Mouse (Mus musculus) kidney, embryonic 16.5 days (tissue): ENCODE results near the gene Il12rb1. TPM values are rescaled to one million over a fixed set of nuclear protein-coding genes. Genes with fewer than 3 reads are reported as not detected.
A peak's percentile ranks its signal among the peaks of the same experiment; 100 is the strongest.

Source experiments
- ATAC-seq: fragments of 200-750 bp; cut with Nextera tagmentation; 2 replicates; pipeline ENCODE4 v1.8.0; 2017; ENCODE audit warnings: moderate TSS enrichment; ENCODE audit not compliant: low FRiP score, low TSS enrichment
- H3K27ac ChIP-seq: fragments of 300-500 bp; sonication (generic); 2 replicates; pipeline ENCODE4 v1.5.1; 2014; ENCODE audit warnings: low read length
- H3K27me3 ChIP-seq: fragments of 300-500 bp; sonication (generic); 2 replicates; pipeline ENCODE4 v1.6.1; 2014; ENCODE audit warnings: low read length, control low read depth, mixed read lengths; ENCODE audit not compliant: insufficient read depth
- H3K36me3 ChIP-seq: fragments of 300-500 bp; sonication (generic); 2 replicates; pipeline ENCODE4 v1.6.1; 2014; ENCODE audit warnings: low read length, control low read depth, mixed read lengths; ENCODE audit not compliant: insufficient read depth
- H3K4me1 ChIP-seq: fragments of 300-500 bp; sonication (generic); 2 replicates; pipeline ENCODE4 v1.6.1; 2014; ENCODE audit warnings: low read length, control low read depth, mixed read lengths; ENCODE audit not compliant: insufficient read depth
- H3K4me2 ChIP-seq: fragments of 300-500 bp; sonication (generic); replicated peaks from 2 replicates; pipeline ENCODE4 v1.6.1; 2014; ENCODE audit warnings: low read depth, low read length
- H3K4me3 ChIP-seq: fragments of 300-500 bp; sonication (generic); 2 replicates; pipeline ENCODE4 v1.5.1; 2014; ENCODE audit warnings: mild to moderate bottlenecking, low read length
- H3K9ac ChIP-seq: fragments of 300-500 bp; sonication (generic); replicated peaks from 2 replicates; pipeline ENCODE4 v1.6.1; 2014; ENCODE audit warnings: low read length
- H3K9me3 ChIP-seq: fragments of 300-500 bp; sonication (generic); 2 replicates; pipeline ENCODE4 v1.6.1; 2016; ENCODE audit warnings: low read length, control low read depth
- WGBS: fragments of 180-500 bp; shearing (Covaris S2); extraction: QIAGEN DNeasy Blood & Tissue Kit; methylation state at CpG from one replicate; pipeline ENCODE4 v1.1.7; 2014; 5-methylcytosine and 5-hydroxymethylcytosine counted together
- polyA plus RNA-seq: library from polyadenylated mRNA; unstranded; fragments of >200 nt; fragmentation: Nextera tagmentation; extraction: Ambion mirVana; gene quantifications from 2 replicates; pipeline ENCODE4 v1.2.1, GENCODE M21; 2015

The Il12rb1 gene
- polyA plus RNA-seq, 1 experiment from 2014 or later = 0.05 TPM

GRCm38 (mm10) chr8:70772075-70772474, 36.2 kb upstream of the Il12rb1 start:
- 92% methylated on average over 13 of the region's 13 CpGs for WGBS
- no peak overlapping the region for H3K27ac ChIP-seq
- H3K36me3 ChIP-seq = peaks cover 51% of the 10 kb centered on the region
- no peak for ATAC-seq
- no peaks in the 10 kb centered on the region for H3K27me3 ChIP-seq
- no peak overlapping the region for H3K4me3 ChIP-seq
- peak overlapping the region; percentile 19; the same call in 1 of the 2 replicates for H3K9ac ChIP-seq
- H3K4me1 ChIP-seq = peaks cover 33% of the 10 kb centered on the region
- H3K9me3 ChIP-seq = no peaks in the 10 kb centered on the region
- H3K4me2 ChIP-seq = no peak overlapping the region

GRCm38 (mm10) chr8:70772890-70773289, 35.4 kb upstream of the Il12rb1 start:
- Histone ChIP-seq H3K27me3 (no peaks in the 10 kb centered on the region), H3K4me3 (no peak overlapping the region), H3K4me1 (peaks cover 34% of the 10 kb centered on the region), H3K4me2 (no peak overlapping the region), H3K27ac (no peak overlapping the region), H3K9me3 (no peaks in the 10 kb centered on the region), H3K9ac (0 out of 2 replicates have a peak overlapping the region, but pooled peaks have one; percentile 19), H3K36me3 (peaks cover 51% of the 10 kb centered on the region)
- ATAC-seq = no peak
- WGBS = 76% methylated on average over 9 of the region's 9 CpGs

GRCm38 (mm10) chr8:70773410-70773809, 34.8 kb upstream of the Il12rb1 start:
- Histone ChIP-seq H3K4me3 (no peak overlapping the region), H3K27me3 (no peaks in the 10 kb centered on the region), H3K4me2 (no peak overlapping the region), H3K36me3 (peaks cover 46% of the 10 kb centered on the region), H3K4me1 (peaks cover 39% of the 10 kb centered on the region), H3K27ac (no peak overlapping the region), H3K9ac (peak overlapping the region; percentile 42; the same call in 1 of the 2 replicates), H3K9me3 (no peaks in the 10 kb centered on the region)
- 82% methylated on average over 5 of the region's 5 CpGs for WGBS
- ATAC-seq = no peak

DNA sequence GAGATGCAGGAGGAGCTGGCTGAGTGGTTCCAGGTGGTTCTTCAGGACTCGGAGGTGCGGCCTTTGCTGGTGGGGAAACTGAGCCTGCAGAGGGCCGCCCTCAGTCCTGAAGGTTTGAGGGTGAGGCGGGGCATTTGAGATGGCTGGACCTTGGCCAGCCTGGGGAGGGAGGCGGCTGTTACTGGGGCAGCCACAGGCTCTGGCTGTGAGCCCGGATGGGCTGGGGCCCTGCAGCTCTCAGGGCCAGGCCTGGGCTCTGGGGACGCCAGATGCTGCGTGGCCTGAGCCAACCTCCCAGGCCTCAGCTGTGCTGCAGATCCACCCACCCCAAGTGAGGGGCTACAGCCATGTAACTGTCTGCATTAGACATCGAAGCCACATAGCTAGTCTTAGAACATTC, 34.4 kb upstream of the Il12rb1 start:
- no peak overlapping the region for H3K4me2 ChIP-seq
- 63% methylated on average over 9 of the region's 9 CpGs for WGBS
- no peaks in the 10 kb centered on the region for H3K27me3 ChIP-seq
- peaks cover 41% of the 10 kb centered on the region for H3K36me3 ChIP-seq
- peak overlapping the region; percentile 42 for H3K9ac ChIP-seq
- H3K4me3 ChIP-seq = no peak overlapping the region
- no peaks in the 10 kb centered on the region for H3K9me3 ChIP-seq
- no peak for ATAC-seq
- peaks cover 39% of the 10 kb centered on the region for H3K4me1 ChIP-seq
- 0 out of 2 replicates have a peak overlapping the region, but pooled peaks have one; percentile 6 for H3K27ac ChIP-seq

DNA sequence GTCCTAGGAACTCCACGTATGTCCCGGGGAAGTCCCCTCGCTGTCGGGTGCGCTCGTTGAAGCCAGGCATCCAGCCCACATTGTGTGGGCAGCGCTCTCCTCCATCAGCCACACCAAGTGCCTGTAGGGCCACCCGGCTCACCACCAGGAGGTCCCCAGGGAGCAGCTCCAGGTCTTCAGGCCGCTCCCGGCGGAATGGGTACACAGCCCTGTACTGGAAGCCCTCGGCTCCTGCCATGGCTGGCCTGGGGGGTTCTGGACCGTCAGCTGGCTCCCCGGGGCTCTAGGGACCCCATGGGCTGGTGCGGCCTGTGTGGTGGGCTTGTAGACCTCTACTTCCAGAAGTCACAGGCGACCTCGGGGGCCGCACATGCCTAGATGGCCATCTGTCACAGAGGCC, 33.5 kb upstream of the Il12rb1 start:
- Histone ChIP-seq H3K27me3 (no peaks in the 10 kb centered on the region), H3K4me1 (peaks cover 39% of the 10 kb centered on the region), H3K4me2 (no peak overlapping the region), H3K9me3 (no peaks in the 10 kb centered on the region), H3K27ac (no peak overlapping the region), H3K36me3 (peaks cover 45% of the 10 kb centered on the region), H3K4me3 (no peak overlapping the region), H3K9ac (no peak overlapping the region)
- WGBS = 93% methylated on average over 18 of the region's 18 CpGs
- ATAC-seq = no peak

GRCm38 (mm10) chr8:70775227-70775626, 33.0 kb upstream of the Il12rb1 start:
- no peak for ATAC-seq
- H3K4me3 ChIP-seq = peak overlapping the region; percentile 84
- H3K36me3 ChIP-seq = peaks cover 49% of the 10 kb centered on the region

DNA sequence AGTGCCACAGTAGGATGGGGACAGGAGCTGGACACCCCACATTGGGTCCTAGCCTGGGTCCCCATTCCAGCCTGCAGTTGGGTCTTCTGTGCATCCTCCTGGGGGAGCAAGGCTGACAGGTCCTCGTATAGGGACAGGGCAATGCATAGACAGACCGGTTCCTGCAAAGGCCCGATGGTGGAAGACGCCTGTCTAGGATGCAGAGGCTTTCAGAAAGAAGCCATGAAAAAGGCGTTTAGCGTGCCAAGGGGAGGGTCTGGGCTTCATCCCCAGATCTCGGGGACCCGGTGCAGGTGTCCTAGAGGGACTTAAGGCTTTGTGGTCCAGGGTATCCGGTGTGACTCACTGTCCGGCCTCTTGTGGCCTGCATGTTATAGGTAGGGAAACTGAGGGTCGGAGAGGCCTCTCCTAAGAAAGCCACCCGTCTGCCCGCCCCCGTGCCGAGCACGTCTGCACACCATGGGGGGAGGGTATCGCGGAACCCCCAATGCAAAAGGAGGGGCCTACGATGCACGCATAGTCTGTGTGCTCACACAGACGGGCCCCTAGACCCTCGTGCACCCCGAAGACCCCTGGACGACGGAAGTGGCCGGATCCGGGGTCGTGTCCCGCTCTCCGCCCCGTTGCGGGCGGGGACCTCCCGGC, 32.3 kb upstream of the Il12rb1 start:
- peaks cover 39% of the 10 kb centered on the region for H3K4me1 ChIP-seq
- peak overlapping the region; percentile 98 for H3K9ac ChIP-seq
- no peaks in the 10 kb centered on the region for H3K27me3 ChIP-seq
- no peaks in the 10 kb centered on the region for H3K9me3 ChIP-seq
- peak overlapping the region; percentile 83 for H3K4me2 ChIP-seq
- H3K4me3 ChIP-seq = peak overlapping the region; percentile 84
- 3% methylated on average over 34 of the region's 34 CpGs for WGBS
- ATAC-seq = peak; percentile 4; the same call in 1 of the 2 replicates
- H3K27ac ChIP-seq = peak overlapping the region; percentile 79
- H3K36me3 ChIP-seq = peaks cover 49% of the 10 kb centered on the region

More at GRCm38 (mm10) chr8:70775227-70775626, 33.0 kb upstream of the Il12rb1 start:
- H3K9me3 ChIP-seq = no peaks in the 10 kb centered on the region
- H3K27ac ChIP-seq = no peak overlapping the region
- peaks cover 39% of the 10 kb centered on the region for H3K4me1 ChIP-seq
- no peaks in the 10 kb centered on the region for H3K27me3 ChIP-seq
- peak overlapping the region; percentile 98 for H3K9ac ChIP-seq
- WGBS = 91% methylated on average over 5 of the region's 5 CpGs
- H3K4me2 ChIP-seq = peak overlapping the region; percentile 83

GRCm38 (mm10) chr8:70776496-70777444, 31.5 kb upstream of the Il12rb1 start, which contains the start of gene Pik3r2:
TSS of gene Pik3r2 (minus strand) at chr8:70776713.
- Histone ChIP-seq H3K9ac (peak within 1 kb of the TSS; percentile 98), H3K4me3 (peak within 1 kb of the TSS; percentile 84), H3K4me1 (peaks cover 39% of the 10 kb centered on the region), H3K4me2 (peak within 1 kb of the TSS; percentile 83), H3K27me3 (no peaks in the 10 kb centered on the region), H3K36me3 (peaks cover 49% of the 10 kb centered on the region), H3K27ac (peak within 1 kb of the TSS; percentile 99), H3K9me3 (no peaks in the 10 kb centered on the region)
- under 1% methylated on average over 92 of the region's 94 CpGs for WGBS
- ATAC-seq = peak; percentile 93

DNA sequence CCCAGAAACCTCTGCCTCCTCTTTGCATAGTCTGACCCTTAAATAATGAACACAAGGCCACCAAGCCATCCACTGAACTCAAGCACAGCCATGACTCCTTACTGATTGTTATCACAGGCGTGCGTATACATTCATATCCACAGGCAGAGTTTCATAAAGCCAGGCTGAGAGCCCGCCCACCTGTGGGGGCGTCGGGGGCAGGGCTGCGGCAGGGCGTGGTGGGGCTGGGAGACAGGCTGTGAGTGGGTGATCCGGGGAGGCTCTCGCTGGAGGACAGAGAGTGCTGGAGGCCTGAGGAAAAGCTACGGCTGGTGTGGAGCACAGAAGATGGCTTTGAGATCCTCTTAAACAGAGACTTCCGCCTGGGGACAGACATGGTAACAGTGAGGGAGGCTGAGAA, 28.2 kb upstream of the Il12rb1 start:
- peaks cover 52% of the 10 kb centered on the region for H3K36me3 ChIP-seq
- ATAC-seq = no peak
- WGBS = 75% methylated on average over 11 of the region's 11 CpGs
- peaks cover 18% of the 10 kb centered on the region for H3K4me1 ChIP-seq
- no peak overlapping the region for H3K27ac ChIP-seq
- H3K27me3 ChIP-seq = no peaks in the 10 kb centered on the region
- H3K9ac ChIP-seq = no peak overlapping the region
- no peak overlapping the region for H3K4me3 ChIP-seq
- no peaks in the 10 kb centered on the region for H3K9me3 ChIP-seq
- H3K4me2 ChIP-seq = no peak overlapping the region
